Mouse (Mus musculus) lung, postnatal 4 days (tissue): ENCODE data around the gene Erv3.

Experiments used
- DNase-seq, 2 experiments: peaks; one replicate each; pipeline ENCODE4 v3.0.0; 2021

Erv3 gene

GRCm38 (mm10) chr2:131859721-131860120 lies at the start of gene Erv3:
Gene Erv3 (minus strand): TSS chr2:131859747.
- DNase-seq: no peak

GRCm38 (mm10) chr2:131908906-131909305 lies 49.4 kb upstream of the Erv3 start:
- no peak for DNase-seq

GRCm38 (mm10) chr2:131908351-131908861 lies 48.9 kb upstream of the Erv3 start:
- no peak for DNase-seq

- DNase-seq: no peak
Measured at GRCm38 (mm10) chr2:131907311-131907710, 47.8 kb upstream of the Erv3 start.

GRCm38 (mm10) chr2:131906846-131907245 lies 47.3 kb upstream of the Erv3 start:
- DNase-seq: peak in 1 of 2 experiments; percentile 67

GRCm38 (mm10) chr2:131906266-131906665 lies 46.7 kb upstream of the Erv3 start:
- DNase-seq: no peak

- peak; percentile 39 to 43 for DNase-seq
Measured at GRCm38 (mm10) chr2:131905776-131906175, 46.2 kb upstream of the Erv3 start.

GRCm38 (mm10) chr2:131905025-131905424 lies 45.5 kb upstream of the Erv3 start:
- no peak for DNase-seq

- DNase-seq: peak in 1 of 2 experiments; percentile 58
Measured at GRCm38 (mm10) chr2:131902867-131903266, 43.3 kb upstream of the Erv3 start.

GRCm38 (mm10) chr2:131902423-131902822 lies 42.9 kb upstream of the Erv3 start:
- no peak for DNase-seq

GRCm38 (mm10) chr2:131897336-131898109 lies 38.0 kb upstream of the Erv3 start:
- no peak for DNase-seq

GRCm38 (mm10) chr2:131896011-131896410 lies 36.5 kb upstream of the Erv3 start:
- DNase-seq: no peak

GRCm38 (mm10) chr2:131895106-131895505 lies 35.6 kb upstream of the Erv3 start:
- no peak for DNase-seq

GRCm38 (mm10) chr2:131892534-131892933 lies 33.0 kb upstream of the Erv3 start:
- DNase-seq: no peak

GRCm38 (mm10) chr2:131888233-131888632 lies 28.7 kb upstream of the Erv3 start:
- no peak for DNase-seq

GRCm38 (mm10) chr2:131886503-131887160 lies 27.1 kb upstream of the Erv3 start:
- no peak for DNase-seq

- no peak for DNase-seq
Measured at GRCm38 (mm10) chr2:131883136-131883535, 23.6 kb upstream of the Erv3 start.

GRCm38 (mm10) chr2:131881766-131882165 lies 22.2 kb upstream of the Erv3 start:
- no peak for DNase-seq

- DNase-seq: no peak
Measured at GRCm38 (mm10) chr2:131876551-131877265, 17.2 kb upstream of the Erv3 start.

- no peak for DNase-seq
Measured at GRCm38 (mm10) chr2:131873376-131873775, 13.8 kb upstream of the Erv3 start.

GRCm38 (mm10) chr2:131868983-131869382 lies 9.4 kb upstream of the Erv3 start:
- no peak for DNase-seq

- no peak for DNase-seq
Measured at GRCm38 (mm10) chr2:131866676-131867075, 7.1 kb upstream of the Erv3 start.

- DNase-seq: no peak
Measured at GRCm38 (mm10) chr2:131864262-131864796, 4.8 kb upstream of the Erv3 start.
